Mouse (Mus musculus) forebrain, postnatal 0 days (tissue): Measurements from ENCODE around the gene Med17. TPM values are rescaled to one million over a fixed set of nuclear protein-coding genes. Genes with fewer than 3 reads are reported as not detected.
A peak's percentile ranks its signal among the peaks of the same experiment; 100 is the strongest.

Experiments used
- ATAC-seq: fragments of 200-750 bp; cut with Nextera tagmentation; 2 replicates; pipeline ENCODE4 v1.8.0; 2017; ENCODE audit warnings: mild to moderate bottlenecking, moderate library complexity
- DNase-seq: peaks from one replicate; pipeline ENCODE4 v3.0.0-alpha.2; 2015
- H3K27ac ChIP-seq: fragments of 300-500 bp; sonication (generic); 2 replicates; pipeline ENCODE4 v1.5.1; 2014; ENCODE audit warnings: low read depth, mild to moderate bottlenecking, antibody characterized with exemption, low read length, moderate library complexity, mixed read lengths
- H3K27me3 ChIP-seq: fragments of 300-500 bp; sonication (generic); 2 replicates; pipeline ENCODE4 v1.6.1; 2014; ENCODE audit warnings: mild to moderate bottlenecking, low read length, mixed read lengths; ENCODE audit not compliant: insufficient read depth
- H3K36me3 ChIP-seq: fragments of 300-500 bp; sonication (generic); 2 replicates; pipeline ENCODE4 v1.6.1; 2014; ENCODE audit warnings: mild to moderate bottlenecking, moderate library complexity; ENCODE audit not compliant: insufficient read depth
- H3K4me1 ChIP-seq: fragments of 300-500 bp; sonication (generic); 2 replicates; pipeline ENCODE4 v1.6.1; 2014; ENCODE audit warnings: antibody characterized with exemption; ENCODE audit not compliant: insufficient read depth
- H3K4me2 ChIP-seq: fragments of 300-500 bp; sonication (generic); 2 replicates; pipeline ENCODE4 v1.6.1; 2014; ENCODE audit warnings: low read depth, mild to moderate bottlenecking, moderate library complexity
- H3K4me3 ChIP-seq: fragments of 300-500 bp; sonication (generic); 2 replicates; pipeline ENCODE4 v1.5.1; 2014; ENCODE audit warnings: low read depth, low read length, mixed read lengths
- H3K9ac ChIP-seq: fragments of 300-500 bp; sonication (generic); 2 replicates; pipeline ENCODE4 v1.6.1; 2014; ENCODE audit warnings: mild to moderate bottlenecking
- H3K9me3 ChIP-seq: fragments of 300-500 bp; sonication (generic); 2 replicates; pipeline ENCODE4 v1.6.1; 2016; ENCODE audit warnings: low read length
- CTCF ChIP-seq: sonication (generic); IDR thresholded peaks from 2 replicates; pipeline ENCODE4 v1.5.1; 2016; ENCODE audit warnings: antibody characterized with exemption, control low read depth, low read depth
- WGBS: fragments of 180-500 bp; shearing (Covaris S2); extraction: QIAGEN DNeasy Blood & Tissue Kit; methylation state at CpG from one replicate; pipeline ENCODE4 v1.1.7; 2014; 5-methylcytosine and 5-hydroxymethylcytosine counted together
- polyA plus RNA-seq: library from polyadenylated mRNA; unstranded; fragments of >200 nt; fragmentation: Nextera tagmentation; extraction: Ambion mirVana; gene quantifications from 2 replicates; pipeline ENCODE4 v1.2.1, GENCODE M21; 2015
- total RNA-seq: library from RNA; depleted of rRNA; stranded (reverse); fragments of >200 nt; gene quantifications from 2 replicates; pipeline ENCODE4 v1.2.3, GENCODE M21; 2014

The Med17 gene
- total and polyA plus RNA-seq, 2 experiments from 2014 or later, result 23.3 to 30.9 TPM

DNA sequence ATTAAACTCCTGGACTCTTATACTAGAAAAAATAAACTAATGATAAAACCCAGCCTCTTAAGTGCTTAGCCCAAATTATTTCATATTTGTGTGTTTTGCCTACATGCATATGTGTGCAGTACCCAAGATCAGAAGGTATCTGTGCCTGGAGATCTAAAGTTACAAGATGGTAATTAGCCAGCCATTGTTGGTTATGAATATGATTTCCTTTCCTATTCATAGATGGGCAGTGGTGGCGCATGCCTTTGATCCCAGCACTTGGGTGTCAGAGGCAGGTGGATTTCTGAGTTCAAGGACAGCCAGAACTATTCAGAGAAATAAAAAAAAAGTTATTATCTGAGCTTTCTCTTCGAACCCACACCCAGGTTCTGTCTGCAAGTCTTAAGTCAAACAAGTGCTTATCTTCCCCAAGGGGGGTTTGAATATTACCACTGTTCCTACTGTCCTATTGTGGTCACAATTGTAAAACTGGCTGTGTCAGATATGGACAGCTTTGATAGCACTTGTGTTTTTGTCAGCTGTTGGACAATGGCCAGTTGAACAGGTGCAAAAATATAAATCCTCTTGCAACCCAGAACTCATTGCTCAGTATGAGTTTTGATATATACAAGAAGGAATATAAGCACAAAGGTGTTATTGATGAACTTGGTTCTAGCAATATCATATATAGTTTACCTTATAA is 32.5 kb upstream of the Med17 start:
- H3K9me3 ChIP-seq, result no peaks in the 10 kb centered on the region
- H3K27me3 ChIP-seq, result no peaks in the 10 kb centered on the region
- H3K4me2 ChIP-seq, result no peak overlapping the region
- H3K4me1 ChIP-seq, result peaks cover 13% of the 10 kb centered on the region; the same call in 1 of the 2 replicates
- TF ChIP-seq CTCF, result no peak
- 93% methylated on average over 2 of the region's 2 CpGs for WGBS
- ATAC-seq (no peak), DNase-seq (no peak)
- no peak overlapping the region for H3K9ac ChIP-seq
- H3K36me3 ChIP-seq, result peaks cover 63% of the 10 kb centered on the region
- H3K27ac ChIP-seq, result no peak overlapping the region
- no peak overlapping the region for H3K4me3 ChIP-seq

DNA sequence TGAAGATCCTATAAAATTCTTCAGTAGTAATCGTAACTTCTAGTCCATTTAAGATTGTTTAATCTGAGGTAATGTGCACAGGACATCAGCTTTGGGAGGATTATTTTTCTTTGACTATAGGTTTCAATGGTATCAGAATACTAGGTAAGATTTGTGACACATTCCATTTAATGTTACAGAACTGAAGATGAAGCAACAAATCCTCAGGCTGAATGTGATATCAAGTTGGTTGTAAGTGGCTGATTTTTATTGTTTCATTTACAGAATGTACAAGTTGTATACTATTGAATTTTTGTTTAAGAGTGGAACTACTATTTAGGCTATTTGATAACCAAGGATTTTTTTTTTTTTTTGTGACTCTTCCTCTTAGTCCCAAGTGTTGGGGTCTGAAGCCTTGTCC is 30.4 kb upstream of the Med17 start:
- 89% methylated on average over 1 of the region's 1 CpGs for WGBS

DNA sequence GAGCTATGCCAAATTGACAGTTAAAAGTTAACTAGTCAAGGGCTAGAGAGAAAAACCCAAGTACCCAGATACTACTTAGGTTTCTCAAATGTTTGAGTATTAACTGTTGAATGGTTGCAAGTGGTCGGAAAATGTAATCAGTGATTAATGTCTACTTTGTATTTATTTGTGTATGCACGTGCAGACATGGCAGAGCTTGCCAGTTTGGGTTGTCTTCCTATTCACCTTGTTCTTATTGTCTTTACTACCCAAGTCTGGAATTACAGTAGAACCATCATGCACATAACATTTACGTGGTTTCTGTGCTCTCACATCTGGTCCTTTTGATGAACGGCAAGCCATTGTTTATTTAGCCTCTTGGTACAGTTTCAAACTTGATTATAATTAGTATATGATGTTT is 29.7 kb upstream of the Med17 start:
- H3K36me3 ChIP-seq, result peaks cover 44% of the 10 kb centered on the region
- WGBS, result 76% methylated on average over 4 of the region's 4 CpGs

More for the DNA sequence above, 30.4 kb upstream of the Med17 start:
- H3K27ac ChIP-seq, result no peak overlapping the region
- no peaks in the 10 kb centered on the region for H3K9me3 ChIP-seq
- no peak for TF ChIP-seq CTCF
- H3K4me2 ChIP-seq, result no peak overlapping the region
- peaks cover 51% of the 10 kb centered on the region for H3K36me3 ChIP-seq
- H3K4me1 ChIP-seq, result peaks cover 15% of the 10 kb centered on the region; the same call in 1 of the 2 replicates
- ATAC-seq (no peak), DNase-seq (no peak)
- no peaks in the 10 kb centered on the region for H3K27me3 ChIP-seq
- H3K4me3 ChIP-seq, result no peak overlapping the region
- no peak overlapping the region for H3K9ac ChIP-seq

DNA sequence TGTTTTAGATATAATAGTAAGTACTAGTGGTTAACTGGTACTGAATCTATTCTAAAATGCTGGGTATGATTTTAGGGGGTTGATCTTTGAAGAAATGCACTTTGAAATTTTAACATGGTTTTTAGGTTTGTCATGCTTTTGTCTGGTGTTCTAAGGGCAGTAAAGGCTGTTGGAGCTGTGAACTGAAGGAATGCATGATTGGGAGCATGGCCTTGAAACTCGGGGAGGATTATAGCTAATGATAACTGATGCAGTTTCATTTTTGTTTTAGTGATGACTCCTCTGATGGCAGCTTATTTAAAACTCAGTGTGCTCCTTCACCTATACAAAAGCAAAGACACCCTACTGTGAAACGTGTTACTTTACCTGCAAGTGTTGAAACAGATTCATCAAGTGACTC is 28.5 kb upstream of the Med17 start:
- H3K4me3 ChIP-seq, result no peak overlapping the region
- no peak for TF ChIP-seq CTCF
- H3K9me3 ChIP-seq, result no peaks in the 10 kb centered on the region
- H3K27ac ChIP-seq, result no peak overlapping the region
- WGBS, result 55% methylated on average over 2 of the region's 2 CpGs
- H3K36me3 ChIP-seq, result peaks cover 33% of the 10 kb centered on the region
- no peak overlapping the region for H3K4me2 ChIP-seq
- DNase-seq (no peak), ATAC-seq (no peak)
- no peak overlapping the region for H3K9ac ChIP-seq
- peaks cover 15% of the 10 kb centered on the region; the same call in 1 of the 2 replicates for H3K4me1 ChIP-seq
- H3K27me3 ChIP-seq, result no peaks in the 10 kb centered on the region

More for the DNA sequence above, 29.7 kb upstream of the Med17 start:
- H3K9me3 ChIP-seq, result no peaks in the 10 kb centered on the region
- no peak overlapping the region for H3K4me2 ChIP-seq
- no peak for TF ChIP-seq CTCF
- no peak overlapping the region for H3K4me3 ChIP-seq
- H3K27me3 ChIP-seq, result no peaks in the 10 kb centered on the region
- ATAC-seq (no peak), DNase-seq (no peak)
- no peak overlapping the region for H3K27ac ChIP-seq
- H3K4me1 ChIP-seq, result peaks cover 15% of the 10 kb centered on the region; the same call in 1 of the 2 replicates
- H3K9ac ChIP-seq, result no peak overlapping the region

DNA sequence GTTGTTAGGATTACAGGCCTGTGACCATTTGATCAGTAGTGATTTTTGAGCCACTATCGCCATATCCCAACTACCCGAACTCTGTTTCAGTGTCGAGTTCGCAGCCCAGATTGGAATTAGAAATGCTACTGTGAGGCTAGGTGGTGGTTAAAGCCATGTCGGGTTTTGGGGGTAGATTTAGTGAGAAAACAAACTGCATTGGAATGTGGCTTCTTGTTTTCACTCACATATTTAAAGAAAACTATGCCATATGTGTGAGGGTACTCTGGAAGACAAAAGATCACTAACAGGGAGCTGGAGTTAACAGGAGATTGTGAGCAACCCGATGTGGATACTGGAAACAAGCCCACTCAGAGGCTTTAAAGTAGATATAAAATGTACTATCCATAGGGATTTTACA is 27.5 kb upstream of the Med17 start:
- peak overlapping the region; percentile 84 for H3K4me3 ChIP-seq
- H3K27ac ChIP-seq, result no peak overlapping the region
- H3K9ac ChIP-seq, result peak overlapping the region; percentile 92
- no peak for ATAC-seq
- DNase-seq, result no peak
- TF ChIP-seq CTCF, result no peak
- peak overlapping the region; percentile 83 for H3K4me2 ChIP-seq
- peaks cover 28% of the 10 kb centered on the region for H3K36me3 ChIP-seq
- 8% methylated on average over 6 of the region's 6 CpGs for WGBS
- H3K9me3 ChIP-seq, result no peaks in the 10 kb centered on the region
- no peaks in the 10 kb centered on the region for H3K27me3 ChIP-seq
- peaks cover 15% of the 10 kb centered on the region; the same call in 1 of the 2 replicates for H3K4me1 ChIP-seq

DNA sequence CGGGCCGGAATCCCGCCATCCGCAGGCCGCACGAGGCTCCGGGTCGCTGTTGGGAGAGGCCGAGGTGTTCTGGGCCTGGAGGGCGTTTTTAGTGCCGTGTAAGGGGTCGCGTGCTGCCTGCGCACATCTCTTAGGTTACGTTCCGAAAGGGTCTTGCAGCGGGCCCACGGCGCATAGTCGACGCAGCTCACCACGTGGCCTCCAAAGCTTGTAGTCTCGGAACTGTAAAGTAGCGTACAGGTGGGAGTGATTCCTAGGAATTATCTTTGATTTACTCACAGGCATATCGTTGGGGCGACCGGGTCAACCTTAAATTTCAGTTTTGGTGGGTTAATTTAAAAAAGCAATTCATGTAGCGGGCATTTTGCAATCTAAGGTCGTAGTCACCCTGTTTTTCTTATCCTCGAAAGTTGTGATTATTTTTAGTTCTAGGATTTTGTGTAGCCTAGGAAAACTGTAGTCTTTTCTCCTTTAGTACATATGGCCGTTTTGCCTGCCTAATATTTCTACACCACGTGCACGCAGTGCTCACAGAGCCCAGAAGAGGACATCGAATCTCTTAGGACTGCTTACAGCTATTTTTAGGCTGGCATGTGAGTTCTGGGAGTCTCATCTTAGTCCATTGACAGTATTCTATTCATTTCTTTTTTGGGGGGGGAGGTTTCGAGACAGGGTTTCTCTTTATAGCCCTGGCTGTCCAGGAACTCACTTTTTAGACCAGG is 26.8 kb upstream of the Med17 start, which contains the start of gene 4931406C07Rik:
Gene 4931406C07Rik (minus strand): TSS at position 51 of the 722 bp plus-strand sequence.
- H3K27me3 ChIP-seq, result no peaks in the 10 kb centered on the region
- peaks cover 15% of the 10 kb centered on the region for H3K4me1 ChIP-seq
- DNase-seq, result peak; percentile 43
- H3K9ac ChIP-seq, result peak within 1 kb of the TSS; percentile 92
- H3K4me2 ChIP-seq, result peak within 1 kb of the TSS; percentile 83
- ATAC-seq, result peak; percentile 89
- H3K27ac ChIP-seq, result peak within 1 kb of the TSS; percentile 90
- peaks cover 21% of the 10 kb centered on the region for H3K36me3 ChIP-seq
- peak within 1 kb of the TSS; percentile 84 for H3K4me3 ChIP-seq
- under 1% methylated on average over 35 of the region's 35 CpGs for WGBS
- H3K9me3 ChIP-seq, result no peaks in the 10 kb centered on the region
- TF ChIP-seq CTCF, result no peak
